Mouse (Mus musculus): ENCODE measurements around the gene Pten.

- TF ChIP-seq CTCF (IDR thresholded peaks at IDR 0.05) (peak; percentile 67), EP300 (IDR thresholded peaks at IDR 0.05) (no peak)
These were observed 7.9 kb upstream of the Pten start for GRCm38 (mm10) chr19:32749425-32749824.
